Comparison of ENCODE assay signal across 20 mouse cellular contexts in the genomic region with DNA sequence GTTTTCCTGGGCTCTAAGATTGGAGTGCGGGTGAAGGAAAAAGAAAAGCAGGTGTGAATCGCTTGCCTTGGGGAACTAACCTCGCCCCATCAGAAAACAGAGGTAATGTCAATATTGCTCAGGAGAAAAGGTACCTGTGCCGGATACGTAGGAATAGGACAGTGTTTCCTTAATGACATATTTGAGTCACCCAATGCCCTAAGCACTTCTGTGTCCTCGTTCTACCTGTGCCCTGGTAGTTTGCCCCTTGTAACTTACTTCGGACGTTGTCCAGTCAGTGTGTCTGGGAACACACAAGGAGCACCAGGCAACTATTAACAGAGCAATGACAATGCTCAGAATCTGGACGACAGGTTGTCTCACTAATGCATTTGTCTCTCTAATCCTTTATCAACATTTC. TPM values are rescaled to one million over a fixed set of nuclear protein-coding genes. Genes with fewer than 3 reads are reported as not detected.
DNase-seq lines count a peak whose midpoint lies in the region; ATAC-seq and TF ChIP-seq lines count a peak whose summit lies in the region.
"Had no signal": no experiment of that assay in that cellular context is flagged by ENCODE, and none has a peak within 500 bp of the region (broad histone marks: within the 10 kb centered on the region; RNA-seq: fewer than 3 reads in every experiment).

No protein-coding gene starts in this region.

- H3K9ac ChIP-seq in heart, adult 2 months (ENCODE audit: low read depth, low read length) = no peak overlapping the region
- no peak overlapping the region for H3K9ac ChIP-seq in kidney, embryonic 16.5 days (replicated peaks; ENCODE audit: low read length)
- H3K9ac ChIP-seq in intestine, embryonic 16.5 days (ENCODE audit: low read depth, low read length) = no peak overlapping the region
- no peak overlapping the region for H3K9ac ChIP-seq in stomach, embryonic 15.5 days
- H3K9ac ChIP-seq: embryonic facial prominence, embryonic 13.5 days; midbrain, embryonic 13.5 days; neural tube, embryonic 12.5 days had no signal

- H3K4me2 ChIP-seq in kidney, embryonic 16.5 days (replicated peaks; ENCODE audit: low read depth, low read length) = no peak overlapping the region
- no peak overlapping the region for H3K4me2 ChIP-seq in intestine, embryonic 16.5 days (ENCODE audit: low read depth, low read length)
- H3K4me2 ChIP-seq in stomach, embryonic 15.5 days = no peak overlapping the region
- H3K4me2 ChIP-seq: embryonic facial prominence, embryonic 13.5 days; midbrain, embryonic 13.5 days; neural tube, embryonic 12.5 days had no signal

- no peaks in the 10 kb centered on the region for H3K36me3 ChIP-seq in heart, adult 2 months (ENCODE audit: control insufficient read depth, insufficient read depth, low read length)
- H3K36me3 ChIP-seq in kidney, embryonic 16.5 days (ENCODE audit: insufficient read depth, low read length) = no peaks in the 10 kb centered on the region
- no peaks in the 10 kb centered on the region for H3K36me3 ChIP-seq in intestine, embryonic 16.5 days (ENCODE audit: control insufficient read depth, insufficient read depth, low read length)
- no peaks in the 10 kb centered on the region for H3K36me3 ChIP-seq in stomach, embryonic 15.5 days
- H3K36me3 ChIP-seq: embryonic facial prominence, embryonic 13.5 days; G1E; midbrain, embryonic 13.5 days; neural tube, embryonic 12.5 days had no signal

- H3K4me1 ChIP-seq in heart, adult 2 months (ENCODE audit: control insufficient read depth, insufficient read depth, low read length) = peaks cover 1% of the 10 kb centered on the region; the same call in 1 of the 2 replicates
- H3K4me1 ChIP-seq in kidney, embryonic 16.5 days (ENCODE audit: insufficient read depth, low read length) = 0 out of 2 replicates have a peak, but pooled peaks cover 5% of the 10 kb centered on the region
- peaks cover 4% of the 10 kb centered on the region; the same call in 1 of the 2 replicates for H3K4me1 ChIP-seq in intestine, embryonic 16.5 days (ENCODE audit: control insufficient read depth, insufficient read depth, low read length)
- H3K4me1 ChIP-seq in stomach, embryonic 15.5 days = no peaks in the 10 kb centered on the region
- H3K4me1 ChIP-seq: embryonic facial prominence, embryonic 13.5 days; midbrain, embryonic 13.5 days; neural tube, embryonic 12.5 days had no signal

- no peak; the same call in 1 of the 2 replicates for ATAC-seq in kidney, embryonic 16.5 days (ENCODE audit: low FRiP score, low TSS enrichment)
- ATAC-seq in intestine, embryonic 16.5 days = no peak
- ATAC-seq in stomach, embryonic 15.5 days (ENCODE audit: insufficient read depth, low FRiP score, low read depth) = peak; percentile 47; the same call in 1 of the 2 replicates
- ATAC-seq: forebrain, embryonic 14.5 days; hindbrain, embryonic 16.5 days; midbrain, embryonic 13.5 days had no signal

- H3K27me3 ChIP-seq in heart, adult 2 months (ENCODE audit: control insufficient read depth, insufficient read depth, low read length) = no peaks in the 10 kb centered on the region
- H3K27me3 ChIP-seq in kidney, embryonic 16.5 days (ENCODE audit: insufficient read depth, low read length) = no peaks in the 10 kb centered on the region
- no peaks in the 10 kb centered on the region for H3K27me3 ChIP-seq in intestine, embryonic 16.5 days (replicated peaks; ENCODE audit: control insufficient read depth, insufficient read depth, low read length)
- no peaks in the 10 kb centered on the region for H3K27me3 ChIP-seq in stomach, embryonic 15.5 days (replicated peaks)
- H3K27me3 ChIP-seq: embryonic facial prominence, embryonic 13.5 days; midbrain, embryonic 13.5 days; neural tube, embryonic 12.5 days had no signal

- H3K4me3 ChIP-seq in heart, adult 2 months = no peak overlapping the region
- no peak overlapping the region for H3K4me3 ChIP-seq in kidney, embryonic 16.5 days (ENCODE audit: low read length)
- H3K4me3 ChIP-seq in intestine, embryonic 16.5 days (ENCODE audit: low read length) = no peak overlapping the region
- H3K4me3 ChIP-seq in stomach, embryonic 15.5 days (replicated peaks) = no peak overlapping the region
- H3K4me3 ChIP-seq: embryonic facial prominence, embryonic 13.5 days; midbrain, embryonic 13.5 days; neural tube, embryonic 12.5 days had no signal

- no peak for TF ChIP-seq POLR2A in heart, adult 2 months (IDR thresholded peaks at IDR 0.05; ENCODE audit: insufficient read depth, low read depth, low read length)

- intact Hi-C loops in heart, adult 2 months (cut with DNase I) = loop anchor here (5.0 kb wide), 1 partner anchor 111 kb away; no protein-coding TSS in a partner anchor

- no peaks in the 10 kb centered on the region for H3K9me3 ChIP-seq in kidney, embryonic 16.5 days (ENCODE audit: low read length)
- H3K9me3 ChIP-seq in intestine, embryonic 16.5 days (ENCODE audit: control insufficient read depth, low read length) = no peaks in the 10 kb centered on the region
- no peaks in the 10 kb centered on the region for H3K9me3 ChIP-seq in stomach, embryonic 15.5 days
- H3K9me3 ChIP-seq: embryonic facial prominence, embryonic 13.5 days; G1E; midbrain, embryonic 13.5 days; neural tube, embryonic 12.5 days had no signal

- TF ChIP-seq EP300 in heart, adult 2 months (IDR thresholded peaks at IDR 0.05; ENCODE audit: insufficient read depth, low read depth, low read length) = no peak

- H3K79me2 ChIP-seq in heart, adult 2 months (replicated peaks; ENCODE audit: control insufficient read depth, insufficient read depth, low read length) = no peaks in the 10 kb centered on the region

- 64% methylated on average over 9 of the region's 9 CpGs for WGBS in heart, adult 2 months
- WGBS in kidney, embryonic 16.5 days = 87% methylated on average over 9 of the region's 9 CpGs
- 64% methylated on average over 9 of the region's 9 CpGs for WGBS in intestine, embryonic 16.5 days
- WGBS in stomach, embryonic 15.5 days = 72% methylated on average over 9 of the region's 9 CpGs

- no peak for TF ChIP-seq CTCF in heart, adult 2 months (IDR thresholded peaks at IDR 0.05)

- H3K27ac ChIP-seq in heart, adult 2 months = peak overlapping the region; percentile 87
- no peak overlapping the region for H3K27ac ChIP-seq in kidney, embryonic 16.5 days (ENCODE audit: low read length)
- H3K27ac ChIP-seq in intestine, embryonic 16.5 days (ENCODE audit: low read length) = peak overlapping the region; percentile 83
- no peak overlapping the region for H3K27ac ChIP-seq in stomach, embryonic 15.5 days
- H3K27ac ChIP-seq: embryonic facial prominence, embryonic 13.5 days; midbrain, embryonic 13.5 days; neural tube, embryonic 12.5 days had no signal

- DNase-seq in heart, adult 2 months = no peak
- DNase-seq in heart, adult 8-10 months (ENCODE audit: low spot score) = no peak
- peak; percentile 57 for DNase-seq in kidney, adult 18-20 months
- DNase-seq in layer of hippocampus, adult 18-20 months (ENCODE audit: low spot score in 2 of 2) = no peak
- DNase-seq: cerebellum, adult 11 months; layer of hippocampus, postnatal 36 days; right cerebral cortex, adult 18-20 months; thymus, postnatal 36 days had no signal

RNA-seq across cellular contexts. Expression of a gene that starts 7.5 kb away (rescaled TPM):
- 100 to 1,000 TPM; 278 to 334 TPM for total RNA-seq in heart, adult 2 months (2021)
- polyA plus RNA-seq in heart, adult 2 months (2012; rRNA removed) = 228 and 230 TPM in 2 replicates
- 100 to 1,000 TPM; 304 to 364 (median 338) TPM for total RNA-seq in heart, adult 8-10 months (2022)
- 26.3 and 32.8 TPM in 2 replicates for polyA plus RNA-seq in kidney, embryonic 16.5 days (2015; fragmentation: Nextera tagmentation; extraction: Ambion mirVana)
- polyA plus RNA-seq in intestine, embryonic 16.5 days (2015; fragmentation: Nextera tagmentation; extraction: Ambion mirVana) = 51.1 and 65.7 TPM in 2 replicates
- 64.8 and 74.3 TPM in 2 replicates for polyA plus RNA-seq in stomach, embryonic 15.5 days (2015; fragmentation: Nextera tagmentation; extraction: Ambion mirVana)
- 10 to 100 TPM; 39.3 to 39.5 TPM for total RNA-seq in layer of hippocampus, adult 18-20 months (2021)

RNA-seq across cellular contexts. Expression of a gene that starts 52.0 kb away (rescaled TPM):
- total RNA-seq in heart, adult 2 months (2021) = not detected
- polyA plus RNA-seq in heart, adult 2 months (2012; rRNA removed) = not detected in 2 replicates
- not detected for total RNA-seq in heart, adult 8-10 months (2022)
- 0.46 TPM in 1 of 2 replicates, not detected in the other for polyA plus RNA-seq in kidney, embryonic 16.5 days (2015; fragmentation: Nextera tagmentation; extraction: Ambion mirVana)
- polyA plus RNA-seq in intestine, embryonic 16.5 days (2015; fragmentation: Nextera tagmentation; extraction: Ambion mirVana) = 1.0 and 1.6 TPM in 2 replicates
- polyA plus RNA-seq in stomach, embryonic 15.5 days (2015; fragmentation: Nextera tagmentation; extraction: Ambion mirVana) = 0.26 and 0.28 TPM in 2 replicates
- total RNA-seq in layer of hippocampus, adult 18-20 months (2021) = under 1 TPM in 1 of 2 experiments, not detected in 1; 0.37 TPM
- total RNA-seq: gastrocnemius, postnatal 25 days; megakaryocyte progenitor cell, adult 5-6 weeks had no signal
- polyA plus RNA-seq: forebrain, embryonic 14.5 days; G1E; liver, embryonic 16.5 days; neural tube, embryonic 12.5 days had no signal

Comparison
In these comparisons a context has a peak if more than half of its experiments do, and no peak if none do; other contexts are left out.
1. H3K27ac ChIP-seq: peak in heart, adult 2 months (single experiment) and intestine, embryonic 16.5 days (single experiment); none in kidney, embryonic 16.5 days (single experiment) and stomach, embryonic 15.5 days (single experiment).